Mouse (Mus musculus) forebrain, postnatal 0 days (tissue): ENCODE measurements at regions not wholly inside any gene's neighbourhood (a gene's known extent, or its start where the extent isn't known, plus 50 kb on each side); places are given as distances from the start of the nearest gene placed in this dataset.

Experiments used
- ATAC-seq: fragments of 200-750 bp; cut with Nextera tagmentation; 2 replicates; pipeline ENCODE4 v1.8.0; 2017; ENCODE audit warnings: mild to moderate bottlenecking, moderate library complexity
- DNase-seq: peaks from one replicate; pipeline ENCODE4 v3.0.0-alpha.2; 2015
- H3K27ac ChIP-seq: fragments of 300-500 bp; sonication (generic); 2 replicates; pipeline ENCODE4 v1.5.1; 2014; ENCODE audit warnings: low read depth, mild to moderate bottlenecking, antibody characterized with exemption, low read length, moderate library complexity, mixed read lengths
- H3K27me3 ChIP-seq: fragments of 300-500 bp; sonication (generic); 2 replicates; pipeline ENCODE4 v1.6.1; 2014; ENCODE audit warnings: mild to moderate bottlenecking, low read length, mixed read lengths; ENCODE audit not compliant: insufficient read depth
- H3K36me3 ChIP-seq: fragments of 300-500 bp; sonication (generic); 2 replicates; pipeline ENCODE4 v1.6.1; 2014; ENCODE audit warnings: mild to moderate bottlenecking, moderate library complexity; ENCODE audit not compliant: insufficient read depth
- H3K4me1 ChIP-seq: fragments of 300-500 bp; sonication (generic); 2 replicates; pipeline ENCODE4 v1.6.1; 2014; ENCODE audit warnings: antibody characterized with exemption; ENCODE audit not compliant: insufficient read depth
- H3K4me2 ChIP-seq: fragments of 300-500 bp; sonication (generic); 2 replicates; pipeline ENCODE4 v1.6.1; 2014; ENCODE audit warnings: low read depth, mild to moderate bottlenecking, moderate library complexity
- H3K4me3 ChIP-seq: fragments of 300-500 bp; sonication (generic); 2 replicates; pipeline ENCODE4 v1.5.1; 2014; ENCODE audit warnings: low read depth, low read length, mixed read lengths
- H3K9ac ChIP-seq: fragments of 300-500 bp; sonication (generic); 2 replicates; pipeline ENCODE4 v1.6.1; 2014; ENCODE audit warnings: mild to moderate bottlenecking
- H3K9me3 ChIP-seq: fragments of 300-500 bp; sonication (generic); 2 replicates; pipeline ENCODE4 v1.6.1; 2016; ENCODE audit warnings: low read length
- CTCF ChIP-seq: sonication (generic); IDR thresholded peaks from 2 replicates; pipeline ENCODE4 v1.5.1; 2016; ENCODE audit warnings: antibody characterized with exemption, control low read depth, low read depth
- WGBS: fragments of 180-500 bp; shearing (Covaris S2); extraction: QIAGEN DNeasy Blood & Tissue Kit; methylation state at CpG from one replicate; pipeline ENCODE4 v1.1.7; 2014; 5-methylcytosine and 5-hydroxymethylcytosine counted together

GRCm38 (mm10) chr9:69670551-69671044 is 90.1 kb downstream of the Foxb1 start:
- H3K9me3 ChIP-seq: no peaks in the 10 kb centered on the region
- H3K9ac ChIP-seq: no peak overlapping the region
- peak overlapping the region; percentile 38 for H3K4me2 ChIP-seq
- DNase-seq (no peak), ATAC-seq (peak; percentile 25; the same call in 1 of the 2 replicates)
- 2% methylated on average over 17 of the region's 17 CpGs for WGBS
- H3K36me3 ChIP-seq: no peaks in the 10 kb centered on the region
- H3K27me3 ChIP-seq: peaks cover 69% of the 10 kb centered on the region
- TF ChIP-seq CTCF: no peak
- peaks cover 5% of the 10 kb centered on the region for H3K4me1 ChIP-seq
- H3K27ac ChIP-seq: no peak overlapping the region
- peak overlapping the region; percentile 12; the same call in 1 of the 2 replicates for H3K4me3 ChIP-seq

GRCm38 (mm10) chr9:69669611-69670550 is 90.9 kb downstream of the Foxb1 start:
- no peak overlapping the region for H3K9ac ChIP-seq
- H3K4me1 ChIP-seq: peaks cover 5% of the 10 kb centered on the region
- TF ChIP-seq CTCF: no peak
- no peaks in the 10 kb centered on the region for H3K9me3 ChIP-seq
- peaks cover 69% of the 10 kb centered on the region for H3K27me3 ChIP-seq
- DNase-seq (peak; percentile 45), ATAC-seq (peak; percentile 38; the same call in 1 of the 2 replicates)
- H3K4me2 ChIP-seq: peak overlapping the region; percentile 38
- 3% methylated on average over 25 of the region's 25 CpGs for WGBS
- no peak overlapping the region for H3K27ac ChIP-seq
- no peaks in the 10 kb centered on the region for H3K36me3 ChIP-seq
- no peak overlapping the region for H3K4me3 ChIP-seq

GRCm38 (mm10) chr9:69668475-69669090 is 92.2 kb downstream of the Foxb1 start:
- peaks cover 5% of the 10 kb centered on the region for H3K4me1 ChIP-seq
- no peak overlapping the region for H3K4me3 ChIP-seq
- ATAC-seq (no peak), DNase-seq (no peak)
- H3K9me3 ChIP-seq: no peaks in the 10 kb centered on the region
- peaks cover 64% of the 10 kb centered on the region for H3K27me3 ChIP-seq
- no peak overlapping the region for H3K9ac ChIP-seq
- 13% methylated on average over 9 of the region's 9 CpGs for WGBS
- TF ChIP-seq CTCF: no peak
- no peaks in the 10 kb centered on the region for H3K36me3 ChIP-seq
- H3K27ac ChIP-seq: no peak overlapping the region
- no peak overlapping the region for H3K4me2 ChIP-seq

- H3K4me1 ChIP-seq: peaks cover 5% of the 10 kb centered on the region
- 39% methylated on average over 7 of the region's 7 CpGs for WGBS
- H3K4me2 ChIP-seq: no peak overlapping the region
- H3K9me3 ChIP-seq: no peaks in the 10 kb centered on the region
- ATAC-seq (peak; percentile 64; the same call in 1 of the 2 replicates), DNase-seq (peak; percentile 66)
- no peak for TF ChIP-seq CTCF
- H3K36me3 ChIP-seq: no peaks in the 10 kb centered on the region
- H3K9ac ChIP-seq: no peak overlapping the region
- no peak overlapping the region for H3K27ac ChIP-seq
- peaks cover 56% of the 10 kb centered on the region for H3K27me3 ChIP-seq
- H3K4me3 ChIP-seq: no peak overlapping the region
Observed at GRCm38 (mm10) chr9:69667064-69667533, 93.6 kb downstream of the Foxb1 start.

- Histone ChIP-seq H3K36me3 (no peaks in the 10 kb centered on the region), H3K9ac (no peak overlapping the region), H3K9me3 (no peaks in the 10 kb centered on the region), H3K4me1 (no peaks in the 10 kb centered on the region), H3K4me3 (no peak overlapping the region), H3K27me3 (peaks cover 34% of the 10 kb centered on the region), H3K27ac (no peak overlapping the region), H3K4me2 (no peak overlapping the region)
- WGBS: 90% methylated on average over 3 of the region's 3 CpGs
- no peak for ATAC-seq
- no peak for TF ChIP-seq CTCF
- DNase-seq: no peak
Observed at GRCm38 (mm10) chr9:69664201-69664600, 96.5 kb downstream of the Foxb1 start.

- H3K9me3 ChIP-seq: no peaks in the 10 kb centered on the region
- H3K27ac ChIP-seq: no peak overlapping the region
- WGBS: 35% methylated on average over 5 of the region's 5 CpGs
- H3K36me3 ChIP-seq: no peaks in the 10 kb centered on the region
- peaks cover 16% of the 10 kb centered on the region for H3K27me3 ChIP-seq
- DNase-seq (no peak), ATAC-seq (no peak)
- H3K4me2 ChIP-seq: no peak overlapping the region
- no peaks in the 10 kb centered on the region for H3K4me1 ChIP-seq
- no peak overlapping the region for H3K9ac ChIP-seq
- no peak overlapping the region for H3K4me3 ChIP-seq
- peak; percentile 51 for TF ChIP-seq CTCF
Observed at GRCm38 (mm10) chr9:69662394-69662793, 98.3 kb downstream of the Foxb1 start.
